Mouse (Mus musculus) liver, adult 2 months (tissue): Measurements from ENCODE around the gene Anapc11.

ENCODE experiments used
- CTCF ChIP-seq: fragments of 200-500 bp; IDR thresholded peaks from 2 replicates; pipeline ENCODE4 v1.5.1; 2011; ENCODE audit warnings: low read depth, low read length, control low read depth
- POLR2A ChIP-seq: fragments of 200-500 bp; IDR thresholded peaks from 2 replicates; pipeline ENCODE4 v1.6.1; 2011; ENCODE audit warnings: low read length, control low read depth; ENCODE audit not compliant: insufficient read depth; ENCODE audit errors: extremely low read depth

- TF ChIP-seq CTCF = no peak
- no peak for TF ChIP-seq POLR2A
Measured at GRCm38 (mm10) chr11:120598990-120599549, 849 bp downstream of the Anapc11 start.
